Mouse (Mus musculus) skeletal muscle tissue, adult 2 months (tissue): ENCODE measurements around the gene Akap6.

ENCODE experiments used
- DNase-seq: peaks from one replicate; pipeline ENCODE4 v3.0.0-alpha.2; 2012; ENCODE audit warnings: low read depth, low spot score

Gene Akap6

DNA sequence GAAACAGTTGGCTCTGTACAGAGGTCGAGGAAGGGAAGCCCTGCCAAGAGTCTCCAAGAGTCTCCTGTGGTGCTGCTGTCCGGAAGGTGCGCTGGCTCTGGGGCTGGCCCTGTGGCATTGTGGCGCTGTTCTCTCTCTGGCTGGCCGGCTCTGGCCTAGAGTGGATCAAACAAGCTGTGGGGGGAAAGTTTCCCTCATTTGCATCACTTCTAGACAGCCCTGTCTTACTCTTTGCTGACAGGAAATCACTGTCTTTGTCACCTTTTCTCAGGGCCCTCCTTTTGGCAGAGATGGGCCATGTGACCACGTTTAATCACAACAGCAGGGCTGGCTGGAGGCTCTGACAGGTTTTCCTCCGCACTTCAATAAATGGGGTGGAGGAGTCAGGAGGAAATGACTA is 333.6 kb downstream of the Akap6 start:
- no peak for DNase-seq

DNA sequence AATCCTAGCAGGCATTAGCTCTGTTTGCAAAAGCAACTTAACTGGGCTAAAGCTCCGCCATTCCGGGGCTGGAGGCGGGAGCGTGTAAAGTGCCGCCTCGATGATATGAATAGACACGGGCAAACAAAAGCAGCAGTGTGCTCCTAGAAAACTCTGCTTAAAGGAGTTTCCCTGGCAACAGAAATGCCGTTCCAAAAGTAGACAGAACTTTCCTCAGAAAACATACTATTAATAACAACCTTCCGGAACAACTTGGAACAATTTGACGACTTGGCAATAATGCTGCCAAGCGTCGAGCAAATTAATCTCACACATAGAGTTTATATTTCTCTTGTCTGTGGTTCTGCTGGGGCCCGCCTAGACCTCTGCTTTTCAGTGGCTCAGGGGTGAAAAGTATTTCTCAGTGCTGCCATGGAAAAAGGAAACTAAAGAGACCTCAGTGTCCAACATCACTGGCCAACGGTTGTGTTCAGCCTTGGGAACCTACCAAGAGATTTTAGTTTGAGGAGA is 334.3 kb downstream of the Akap6 start:
- DNase-seq, result peak; percentile 30

- no peak for DNase-seq
These were observed 341.5 kb downstream of the Akap6 start for GRCm38 (mm10) chr12:53040634-53041033.

- DNase-seq, result no peak
These were observed 343.6 kb downstream of the Akap6 start for GRCm38 (mm10) chr12:53042739-53043138.

- no peak for DNase-seq
These were observed 358.4 kb downstream of the Akap6 start for GRCm38 (mm10) chr12:53057606-53058005.

- no peak for DNase-seq
These were observed 361.7 kb downstream of the Akap6 start for GRCm38 (mm10) chr12:53060903-53061302.

DNA sequence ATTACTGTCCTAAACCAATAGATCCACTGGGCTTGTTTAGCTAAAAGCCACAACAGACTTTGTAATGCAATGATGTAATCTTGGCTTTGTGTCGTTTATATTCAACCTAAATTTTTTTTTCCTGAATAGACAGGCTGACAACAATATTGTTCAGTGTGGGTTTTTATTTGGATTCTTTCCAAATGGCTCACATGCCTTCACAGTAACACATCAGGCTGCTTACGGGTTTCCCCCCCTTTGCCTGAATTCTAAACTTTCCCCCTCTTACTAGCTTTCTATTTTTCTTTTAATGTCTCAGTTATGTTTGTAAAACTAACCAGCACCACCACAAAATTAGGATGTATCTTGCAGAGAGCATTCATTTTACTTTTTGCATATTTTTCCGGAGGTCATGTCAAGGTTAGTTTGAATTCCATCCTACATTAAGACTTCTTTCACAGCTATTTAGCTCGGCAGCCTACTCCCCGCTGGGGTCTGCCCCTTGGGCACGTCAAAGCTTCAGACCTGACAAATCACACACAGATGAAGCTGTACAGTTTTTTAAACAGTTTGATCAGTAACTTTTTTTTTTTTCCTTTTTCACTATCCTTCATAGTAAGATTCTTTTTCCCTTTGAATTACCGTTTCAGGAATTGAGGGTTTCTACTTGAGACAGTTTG is 362.4 kb downstream of the Akap6 start:
- no peak for DNase-seq

DNA sequence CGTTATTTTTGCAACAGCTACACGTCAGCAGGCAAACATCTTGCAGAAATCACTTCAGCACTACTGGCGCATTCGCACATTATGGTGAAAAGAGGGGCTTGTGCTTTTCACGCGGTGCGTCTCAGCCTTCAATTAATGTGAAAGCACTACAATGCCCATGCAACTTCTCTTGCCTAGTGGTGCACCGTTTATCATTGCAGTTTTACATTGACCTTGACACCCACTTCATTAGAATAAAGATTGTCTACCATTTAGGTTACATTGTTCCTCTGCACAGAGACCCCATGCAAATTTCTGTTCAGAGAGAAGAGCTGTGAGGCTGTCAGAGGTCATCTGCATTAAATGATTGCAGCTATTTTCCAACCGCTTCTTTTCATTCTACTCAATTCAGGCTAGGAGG is 363.8 kb downstream of the Akap6 start:
- no peak for DNase-seq

- no peak for DNase-seq
These were observed 365.1 kb downstream of the Akap6 start for GRCm38 (mm10) chr12:53064241-53064760.

DNA sequence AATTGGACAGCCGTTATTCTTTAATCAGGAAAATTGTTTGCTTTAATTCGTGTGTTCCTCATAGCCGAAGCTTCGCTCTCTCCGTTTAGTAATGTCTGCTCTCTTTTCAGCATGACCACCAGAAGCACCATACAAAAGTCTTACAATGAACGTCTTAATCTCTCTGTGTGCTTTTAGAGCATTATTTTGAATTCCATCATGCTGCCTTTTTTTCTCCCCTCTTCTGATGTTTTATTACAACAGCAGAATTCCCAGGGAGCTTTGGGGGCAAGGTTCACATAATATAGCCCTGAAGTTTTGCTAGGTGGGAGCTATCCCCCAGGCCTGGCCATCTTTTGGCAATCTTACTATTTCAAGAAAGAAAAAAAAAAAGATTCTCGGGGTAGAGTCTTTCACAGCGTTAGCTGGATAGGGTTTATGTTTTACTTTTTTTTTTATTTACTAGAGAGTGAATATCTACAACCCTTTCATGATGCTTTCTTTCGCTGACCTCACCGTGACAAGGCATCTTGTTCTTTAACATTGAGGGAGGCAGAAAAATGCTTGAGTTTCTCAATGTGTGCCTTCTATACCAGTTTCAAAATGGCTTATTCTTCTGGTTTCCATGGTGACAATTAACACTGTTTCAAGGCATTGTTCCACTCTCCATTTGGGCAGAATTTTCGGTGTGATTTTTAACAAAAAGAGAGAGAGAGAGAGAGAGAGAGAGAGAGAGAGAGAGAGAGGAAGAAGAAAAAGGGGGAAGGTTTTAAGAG is 366.0 kb downstream of the Akap6 start:
- DNase-seq, result no peak

GRCm38 (mm10) chr12:53066321-53066720 is 367.1 kb downstream of the Akap6 start:
- DNase-seq, result no peak

DNA sequence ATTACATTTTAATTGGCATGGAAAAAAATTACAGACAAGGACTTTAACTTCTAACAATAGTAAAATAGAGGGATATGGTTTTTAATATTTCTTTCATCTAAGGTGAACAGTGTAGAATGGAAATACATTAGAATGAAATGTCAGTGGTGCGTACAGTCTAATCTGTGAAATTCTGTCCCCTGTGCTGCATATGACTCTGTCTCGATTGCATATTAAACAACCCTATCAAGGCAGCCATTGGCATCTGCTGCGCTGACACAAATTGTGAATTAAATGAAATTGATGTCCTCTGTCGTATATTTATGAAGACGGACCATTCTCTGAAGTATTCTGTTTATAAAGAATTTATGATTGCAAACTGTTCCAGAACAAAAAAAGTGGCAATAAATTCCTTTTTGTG is 371.7 kb downstream of the Akap6 start:
- no peak for DNase-seq

- no peak for DNase-seq
These were observed 377.6 kb downstream of the Akap6 start for GRCm38 (mm10) chr12:53076595-53077400.

DNA sequence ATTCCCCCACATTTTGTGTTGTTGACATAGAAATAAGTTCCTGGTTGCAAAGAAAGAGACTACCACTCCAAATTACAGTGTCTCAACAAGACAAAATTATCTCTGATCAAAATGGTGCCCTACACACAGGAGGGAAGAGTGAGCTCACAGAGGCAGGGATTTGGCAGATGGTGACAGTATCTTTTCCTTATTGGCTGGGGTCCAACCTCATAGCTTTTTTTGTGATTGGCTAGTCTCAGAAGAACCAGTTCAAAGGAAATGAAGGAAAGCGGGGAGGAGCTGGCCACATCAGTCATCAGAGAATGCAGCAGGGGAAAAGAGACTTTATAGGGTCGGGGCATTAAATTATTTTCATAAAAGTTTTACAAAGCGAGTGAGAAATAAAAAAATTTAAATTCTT is 386.6 kb downstream of the Akap6 start:
- no peak for DNase-seq

- no peak for DNase-seq
These were observed 413.1 kb downstream of the Akap6 start for GRCm38 (mm10) chr12:53112276-53112675.

DNA sequence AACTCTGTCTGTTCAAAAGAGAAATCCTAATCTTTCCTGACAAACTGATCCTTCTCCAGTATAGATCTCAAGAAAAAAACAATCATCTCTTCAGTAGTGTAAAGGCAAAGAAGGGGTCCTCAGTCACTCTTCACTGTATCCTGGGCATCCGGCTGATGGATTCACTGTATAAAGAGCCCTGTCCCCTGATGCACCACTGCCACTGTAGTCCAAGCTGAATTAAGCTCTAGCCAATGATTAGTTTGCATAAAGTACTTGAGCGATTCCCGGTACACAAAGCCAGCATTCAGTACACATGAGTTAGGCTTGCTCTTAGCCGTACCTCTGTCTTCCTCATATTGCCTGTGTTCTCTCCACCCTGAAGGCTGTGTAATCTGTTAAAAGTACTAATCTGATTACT is 420.2 kb downstream of the Akap6 start:
- DNase-seq, result no peak

GRCm38 (mm10) chr12:53124131-53124530 is 424.9 kb downstream of the Akap6 start:
- DNase-seq, result no peak

DNA sequence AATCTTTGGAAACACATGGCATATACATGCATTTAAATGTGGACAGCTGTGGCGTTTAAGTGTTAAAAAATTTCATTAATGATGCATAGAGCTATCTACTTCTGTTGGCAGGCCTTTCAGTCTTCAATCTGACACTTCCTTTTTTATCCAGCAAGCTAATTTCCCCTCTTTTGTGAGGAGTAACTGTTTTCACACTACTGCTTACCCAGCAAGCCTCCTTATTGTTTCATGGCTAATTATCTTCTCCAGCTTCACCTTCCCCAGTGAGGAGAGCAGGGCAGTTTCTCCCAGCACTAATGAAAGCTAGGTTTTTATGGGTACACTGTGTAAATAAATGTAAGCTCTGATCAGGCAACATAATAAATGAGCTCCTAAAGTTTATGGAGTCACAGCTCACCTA is 425.5 kb downstream of the Akap6 start:
- DNase-seq, result no peak

- no peak for DNase-seq
These were observed 426.1 kb downstream of the Akap6 start for GRCm38 (mm10) chr12:53125286-53125685.

- no peak for DNase-seq
These were observed 435.0 kb downstream of the Akap6 start for GRCm38 (mm10) chr12:53134196-53134595.

GRCm38 (mm10) chr12:53137331-53137730 is 438.1 kb downstream of the Akap6 start:
- no peak for DNase-seq

DNA sequence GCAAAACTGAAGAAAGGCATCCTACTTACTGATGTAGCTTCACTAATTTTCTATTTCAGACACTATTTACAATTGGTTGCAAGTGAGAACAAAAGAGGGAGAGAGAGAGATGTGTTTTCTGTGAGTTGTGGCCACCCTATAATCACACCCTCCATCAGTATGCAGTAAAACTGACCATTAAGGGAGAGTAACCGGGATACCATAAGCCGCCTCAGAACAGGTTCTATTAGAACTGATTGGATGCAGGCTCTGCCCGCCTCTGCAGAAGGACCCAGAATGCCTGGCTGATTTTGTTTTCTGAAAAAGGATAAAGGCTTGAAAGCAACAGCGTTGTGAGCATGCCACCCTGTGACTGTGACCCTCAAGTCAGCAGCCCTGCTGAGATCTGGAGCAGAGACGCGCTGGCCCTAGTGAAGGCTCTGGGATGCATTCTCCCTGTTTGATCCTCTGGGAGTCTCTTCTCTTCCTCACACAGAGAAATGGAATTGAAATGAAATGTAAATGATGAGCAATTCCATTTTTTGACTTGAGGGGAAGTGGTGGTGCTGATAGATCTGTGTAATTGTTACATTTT is 445.0 kb downstream of the Akap6 start:
- DNase-seq, result no peak
